Mouse (Mus musculus) Patski (cell line): ENCODE measurements around the gene Crygd. TPM values are rescaled to one million over a fixed set of nuclear protein-coding genes. Genes with fewer than 3 reads are reported as not detected.
A peak's percentile ranks its signal among the peaks of the same experiment; 100 is the strongest.

Source experiments
- ATAC-seq: fragments of 100-300 bp; one replicate; pipeline ENCODE4 v1.8.0; 2021
- CTCF ChIA-PET: fragments of 350-600 bp; sonication (Branson Sonifier 250); formaldehyde crosslinking; loops from one replicate; lab custom pipeline; 2022; ENCODE audit warnings: inconsistent platforms; lab: Charles Lee
- POLR2A ChIA-PET: fragments of 350-600 bp; sonication (Branson Sonifier 250); formaldehyde crosslinking; loops from one replicate; lab custom pipeline; 2022; ENCODE audit warnings: antibody characterized with exemption, inconsistent platforms; lab: Charles Lee
- DNase-seq: peaks from one replicate; pipeline ENCODE4 v3.0.0-alpha.2; 2011; ENCODE audit warnings: low read depth, low spot score
- H3K27me3 ChIP-seq: fragments of 371-371 bp; one replicate; pipeline ENCODE4 v1.5.1; 2021
- CTCF ChIP-seq: fragments of 100-300 bp; IDR thresholded peaks from one replicate; pipeline ENCODE4 v1.5.1; 2021
- in situ Hi-C: fragments of 300-500 bp; cut with MboI; formaldehyde crosslinking; loops from 3 replicates; pipeline ENCODE4 v1.11.1; 2018; ENCODE audit warnings: low pct_unique_long_range_greater_than_20kb, mixed read lengths
- polyA plus RNA-seq: library from polyadenylated mRNA; unstranded; gene quantifications from one replicate; pipeline ENCODE4 v1.2.3, GENCODE M21; 2021

Crygd gene
- not detected for polyA plus RNA-seq

- DNase-seq (no peak), ATAC-seq (no peak)
- peaks cover 10% of the 10 kb centered on the region for H3K27me3 ChIP-seq
- no peak for TF ChIP-seq CTCF
- ChIA-PET POLR2A (no interaction called here), CTCF (no interaction called here)
- in situ Hi-C loops = no loop called here
Observed at GRCm38 (mm10) chr1:65063352-65063751, at the start of gene Crygd. TSS of gene Crygd (minus strand) at chr1:65063452.

- ChIA-PET CTCF (interaction anchor here (0.8 to 5.6 kb wide), 15 partner anchors 11 to 73 kb away, joined by 3 to 62 read pairs (median 4); no protein-coding TSS in a partner anchor), POLR2A (interaction anchor here (1.8 kb wide), 1 partner anchor 66 kb away, joined by 12 read pairs; no protein-coding TSS in a partner anchor)
- no peak for TF ChIP-seq CTCF
- DNase-seq (no peak), ATAC-seq (no peak)
- H3K27me3 ChIP-seq = peaks cover 7% of the 10 kb centered on the region
- in situ Hi-C loops = loop anchor here (5.0 kb wide), 1 partner anchor 64 kb away; no protein-coding TSS in a partner anchor
Observed at GRCm38 (mm10) chr1:65112807-65113196, 49.5 kb upstream of the Crygd start.

- in situ Hi-C loops = loop anchor here (5.0 kb wide), 1 partner anchor 65 kb away; no protein-coding TSS in a partner anchor
Observed at GRCm38 (mm10) chr1:65112031-65112806, 49.0 kb upstream of the Crygd start.

GRCm38 (mm10) chr1:65109756-65110435 lies 46.6 kb upstream of the Crygd start:
- ATAC-seq (no peak), DNase-seq (no peak)
- peaks cover 22% of the 10 kb centered on the region for H3K27me3 ChIP-seq
- CTCF ChIA-PET = no interaction called here
- POLR2A ChIA-PET = no interaction called here
- in situ Hi-C loops = loop anchor here (5.0 kb wide), 1 partner anchor 67 kb away; no protein-coding TSS in a partner anchor
- no peak for TF ChIP-seq CTCF

More at GRCm38 (mm10) chr1:65112031-65112806, 49.0 kb upstream of the Crygd start:
- ChIA-PET POLR2A (interaction anchor here (1.8 kb wide), 1 partner anchor 67 kb away, joined by 12 read pairs; no protein-coding TSS in a partner anchor), CTCF (interaction anchor here (0.8 to 5.6 kb wide), 15 partner anchors 10 to 74 kb away, joined by 3 to 62 read pairs (median 4); no protein-coding TSS in a partner anchor)
- peaks cover 10% of the 10 kb centered on the region for H3K27me3 ChIP-seq
- ATAC-seq = peak; percentile 47
- DNase-seq = peak; percentile 39
- TF ChIP-seq CTCF = peak; percentile 92

- DNase-seq (no peak), ATAC-seq (no peak)
- H3K27me3 ChIP-seq = peaks cover 27% of the 10 kb centered on the region
- ChIA-PET POLR2A (no interaction called here), CTCF (interaction anchor here (1.0 kb wide), 1 partner anchor 17 kb away, joined by 3 read pairs; no protein-coding TSS in a partner anchor)
- no peak for TF ChIP-seq CTCF
- in situ Hi-C loops = no loop called here
Observed at GRCm38 (mm10) chr1:65109196-65109595, 45.9 kb upstream of the Crygd start.

GRCm38 (mm10) chr1:65107654-65108279 lies 44.5 kb upstream of the Crygd start:
- TF ChIP-seq CTCF = no peak
- ChIA-PET CTCF (interaction anchor here (1.2 to 1.4 kb wide), 2 partner anchors 71 to 72 kb away, joined by 3 read pairs; no protein-coding TSS in a partner anchor), POLR2A (no interaction called here)
- ATAC-seq (no peak), DNase-seq (no peak)
- in situ Hi-C loops = no loop called here
- peaks cover 28% of the 10 kb centered on the region for H3K27me3 ChIP-seq

- ChIA-PET POLR2A (no interaction called here), CTCF (no interaction called here)
- TF ChIP-seq CTCF = no peak
- peaks cover 37% of the 10 kb centered on the region for H3K27me3 ChIP-seq
- in situ Hi-C loops = no loop called here
- DNase-seq (no peak), ATAC-seq (no peak)
Observed at GRCm38 (mm10) chr1:65103273-65103672, 40.0 kb upstream of the Crygd start, which contains the start of gene Cryga. TSS of gene Cryga (minus strand) at chr1:65103373.

- ChIA-PET CTCF (no interaction called here), POLR2A (no interaction called here)
Observed at GRCm38 (mm10) chr1:65096953-65097352, 33.7 kb upstream of the Crygd start.

GRCm38 (mm10) chr1:65091566-65091965 lies 28.3 kb upstream of the Crygd start:
- in situ Hi-C loops = no loop called here
- ATAC-seq (no peak), DNase-seq (peak; percentile 13)
- POLR2A ChIA-PET = interaction anchor here (0.6 kb wide), 1 partner anchor 1297 kb away, joined by 4 read pairs; no protein-coding TSS in a partner anchor
- no peaks in the 10 kb centered on the region for H3K27me3 ChIP-seq
- no peak for TF ChIP-seq CTCF
- CTCF ChIA-PET = interaction anchor here (0.9 to 1.3 kb wide), 5 partner anchors 17 to 88 kb away, joined by 3 to 6 read pairs (median 3); no protein-coding TSS in a partner anchor

More at GRCm38 (mm10) chr1:65096953-65097352, 33.7 kb upstream of the Crygd start:
- H3K27me3 ChIP-seq = peaks cover 8% of the 10 kb centered on the region
- ATAC-seq (no peak), DNase-seq (no peak)
- TF ChIP-seq CTCF = no peak
- in situ Hi-C loops = no loop called here

GRCm38 (mm10) chr1:65090370-65090769 lies 27.1 kb upstream of the Crygd start:
- TF ChIP-seq CTCF = no peak
- DNase-seq (no peak), ATAC-seq (no peak)
- in situ Hi-C loops = no loop called here
- H3K27me3 ChIP-seq = no peaks in the 10 kb centered on the region
- ChIA-PET POLR2A (no interaction called here), CTCF (no interaction called here)
